Mouse (Mus musculus): Measurements from ENCODE around the gene Zbtb7b. TPM values are rescaled to one million over a fixed set of nuclear protein-coding genes. Genes with fewer than 3 reads are reported as not detected.
"Not testable (repeated sequence)": the region's sequence is repeated elsewhere in the genome, so short reads cannot be mapped to it uniquely, and the experiment has no call there.

Zbtb7b gene
- 100 to 1,000 TPM in 1 of 2 experiments, 10 to 100 TPM in 1; 89.7 to 101 TPM for total RNA-seq (2021)
- long read RNA-seq, experiment 1, partial matches to known transcripts, result 18 of 28 reads
- long read RNA-seq, experiment 1, other reads (novel, unspliced or antisense), result 8 of 28 reads
- long read RNA-seq, experiment 2, partial matches to known transcripts, result 41 of 44 reads
- long read RNA-seq, experiment 2, other reads (novel, unspliced or antisense), result 2 of 44 reads

DNA sequence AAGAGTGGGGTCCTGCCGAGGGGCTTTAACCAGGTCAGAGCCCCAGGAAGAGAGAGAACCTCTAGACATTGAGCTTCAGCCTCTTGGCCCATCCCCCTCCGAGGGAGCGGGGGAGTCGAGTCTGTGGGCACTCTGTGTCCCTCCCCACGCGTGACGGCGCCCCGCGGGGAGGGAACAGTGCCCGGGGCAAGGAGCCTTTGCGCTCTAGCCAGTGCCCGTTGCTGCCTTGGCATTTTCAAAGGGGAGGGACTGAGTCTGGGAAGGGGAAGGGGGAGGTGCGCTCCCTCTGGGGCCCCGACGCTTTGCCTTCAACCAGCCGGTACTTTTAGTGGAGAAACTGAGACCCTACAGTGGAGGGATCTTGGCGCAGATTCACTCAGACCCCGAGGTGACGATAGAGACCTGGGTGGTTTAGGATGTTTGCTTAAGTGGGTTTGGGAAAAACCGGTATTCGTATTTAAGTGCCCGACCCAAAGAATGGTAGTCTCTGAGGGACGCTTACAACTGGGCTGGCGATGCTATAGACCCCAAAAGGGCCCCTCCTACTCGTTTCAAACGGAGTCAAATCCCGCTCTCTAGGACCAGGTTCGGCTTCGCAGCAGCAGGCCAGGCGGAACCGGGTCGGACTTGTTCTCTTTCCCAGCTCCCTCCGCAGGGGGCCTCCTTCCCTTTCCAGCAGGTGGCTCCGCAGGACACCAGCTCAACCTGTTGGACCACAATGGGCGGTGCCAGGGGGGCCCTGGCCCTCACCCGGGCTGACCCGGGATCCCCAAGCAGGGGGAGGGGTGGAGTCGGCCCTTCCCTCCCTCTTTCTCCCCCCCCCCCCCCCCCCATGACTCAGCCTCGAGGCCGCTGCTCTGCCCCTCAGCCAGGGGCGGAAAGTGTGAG is at the start of gene Zbtb7b:
TSS of gene Zbtb7b (minus strand) at position 771 of the 888 bp plus-strand sequence.
- peak; percentile 81 to 83 for DNase-seq (ENCODE audit: low spot score in 2 of 2)

- peak in 1 of 2 experiments; percentile 42 for DNase-seq (ENCODE audit: low spot score in 2 of 2)
Observed at GRCm38 (mm10) chr3:89440691-89441090, 46.1 kb upstream of the Zbtb7b start.

DNA sequence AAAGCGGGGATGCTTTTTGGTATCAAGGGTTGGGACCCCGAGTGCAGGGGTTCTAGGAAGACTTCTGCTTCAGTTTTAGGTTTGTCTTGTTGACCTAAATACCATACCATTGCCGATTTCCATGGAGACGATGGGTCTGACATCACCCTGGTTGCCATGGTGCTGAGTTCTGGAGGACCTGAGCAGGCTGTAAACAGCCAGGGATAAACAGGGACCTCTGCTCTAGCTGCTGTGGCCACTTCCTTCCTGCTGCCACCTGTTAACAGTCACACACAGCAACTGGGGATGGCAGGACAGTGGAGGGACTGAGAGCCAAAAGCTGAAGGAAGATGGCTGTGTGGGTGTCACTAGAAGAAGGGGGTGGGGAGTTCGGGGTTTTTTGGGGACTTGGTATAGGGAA is 42.7 kb upstream of the Zbtb7b start:
- DNase-seq (ENCODE audit: low spot score in 2 of 2), result no peak

DNA sequence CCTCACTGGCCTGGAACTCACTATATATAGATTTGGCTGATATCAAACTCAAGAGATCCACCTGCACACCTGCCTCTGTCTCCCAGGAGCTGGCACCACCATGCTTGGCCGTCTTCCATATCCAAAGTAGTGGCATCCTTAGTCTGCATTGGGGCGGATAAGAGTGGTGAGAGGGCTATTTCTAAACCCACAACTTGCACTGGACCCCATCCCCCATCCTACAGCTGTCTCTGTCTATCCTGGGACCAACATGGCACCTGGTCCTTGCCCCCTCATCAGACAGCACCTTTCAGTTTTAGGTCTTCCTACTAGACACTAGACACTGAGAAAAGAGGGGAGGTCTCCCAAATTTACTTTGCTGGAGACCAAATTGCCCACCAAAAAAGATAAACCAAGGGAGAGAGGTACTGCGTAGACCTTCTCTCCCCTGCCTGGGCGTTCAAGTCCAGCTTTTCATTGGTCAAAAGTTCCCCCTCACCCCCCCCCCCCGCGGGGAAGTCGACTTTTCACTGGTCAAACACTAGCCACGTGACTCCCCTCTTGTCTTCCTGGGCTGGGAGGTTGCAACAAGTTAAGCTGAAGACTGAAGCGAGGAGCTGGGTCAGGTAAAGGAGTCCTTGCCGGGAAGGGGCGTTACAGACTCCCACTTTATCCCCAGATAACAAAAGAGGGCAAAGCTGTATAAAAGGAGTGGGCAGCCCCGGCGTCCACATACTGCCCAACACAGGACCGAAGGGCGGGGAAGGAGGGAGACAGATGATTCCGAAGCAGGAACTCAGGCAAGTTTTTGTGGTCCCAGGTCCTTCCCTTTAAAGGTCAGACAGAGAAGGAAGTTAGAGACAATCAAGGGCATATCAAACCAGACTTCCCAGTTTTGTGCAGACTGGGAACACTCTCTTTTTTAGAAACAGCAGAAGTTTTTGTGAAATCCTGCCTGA is 41.9 kb upstream of the Zbtb7b start, which contains the start of gene Pbxip1:
TSS of gene Pbxip1 (plus strand) at position 531 of the 938 bp plus-strand sequence.
- peak; percentile 42 to 53 for DNase-seq (ENCODE audit: low spot score in 2 of 2)

DNA sequence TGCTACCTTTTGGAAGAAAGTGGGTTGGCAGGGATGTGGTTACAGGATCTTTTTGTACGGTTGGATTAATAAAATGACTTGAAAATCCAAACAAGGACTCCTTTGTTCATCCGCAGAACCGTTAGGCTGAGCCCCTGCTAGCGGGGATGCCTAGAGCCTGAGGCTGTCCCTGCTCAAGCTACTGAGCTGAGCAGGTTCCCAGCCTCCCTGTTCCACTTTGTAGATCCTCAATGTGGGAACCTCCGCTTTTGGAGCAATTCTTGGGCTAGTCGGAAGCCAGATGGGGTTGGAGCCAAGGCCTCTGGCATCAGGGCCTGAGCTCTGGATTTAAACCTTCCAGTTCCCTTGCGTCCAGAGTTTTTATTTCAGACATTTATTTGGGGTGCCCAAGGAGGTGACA is 40.5 kb upstream of the Zbtb7b start:
- no peak for DNase-seq (ENCODE audit: low spot score in 2 of 2)

DNA sequence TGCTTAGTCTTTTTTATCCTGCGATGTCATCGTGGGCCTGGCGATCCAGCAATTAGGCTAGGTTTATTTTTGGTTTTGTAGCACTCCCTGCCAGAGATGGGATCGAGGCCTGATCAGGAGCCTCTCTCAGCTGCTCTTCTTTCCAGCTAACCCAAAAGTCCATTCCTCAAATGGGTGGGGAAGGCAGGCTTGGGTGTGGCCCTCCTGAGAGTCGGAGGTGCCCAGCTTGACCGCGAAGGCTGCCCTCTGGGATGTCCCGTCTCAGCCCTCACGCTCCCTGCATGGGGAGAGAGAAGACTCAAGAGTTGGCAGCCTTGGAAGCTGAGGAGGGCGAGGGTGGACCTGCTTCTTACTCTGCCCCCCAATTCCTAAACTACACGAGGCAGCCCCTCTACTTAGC is 40.0 kb upstream of the Zbtb7b start:
- no peak for DNase-seq (ENCODE audit: low spot score in 2 of 2)

- no peak for DNase-seq (ENCODE audit: low spot score in 2 of 2)
Observed at GRCm38 (mm10) chr3:89432606-89433005, 38.0 kb upstream of the Zbtb7b start.

DNA sequence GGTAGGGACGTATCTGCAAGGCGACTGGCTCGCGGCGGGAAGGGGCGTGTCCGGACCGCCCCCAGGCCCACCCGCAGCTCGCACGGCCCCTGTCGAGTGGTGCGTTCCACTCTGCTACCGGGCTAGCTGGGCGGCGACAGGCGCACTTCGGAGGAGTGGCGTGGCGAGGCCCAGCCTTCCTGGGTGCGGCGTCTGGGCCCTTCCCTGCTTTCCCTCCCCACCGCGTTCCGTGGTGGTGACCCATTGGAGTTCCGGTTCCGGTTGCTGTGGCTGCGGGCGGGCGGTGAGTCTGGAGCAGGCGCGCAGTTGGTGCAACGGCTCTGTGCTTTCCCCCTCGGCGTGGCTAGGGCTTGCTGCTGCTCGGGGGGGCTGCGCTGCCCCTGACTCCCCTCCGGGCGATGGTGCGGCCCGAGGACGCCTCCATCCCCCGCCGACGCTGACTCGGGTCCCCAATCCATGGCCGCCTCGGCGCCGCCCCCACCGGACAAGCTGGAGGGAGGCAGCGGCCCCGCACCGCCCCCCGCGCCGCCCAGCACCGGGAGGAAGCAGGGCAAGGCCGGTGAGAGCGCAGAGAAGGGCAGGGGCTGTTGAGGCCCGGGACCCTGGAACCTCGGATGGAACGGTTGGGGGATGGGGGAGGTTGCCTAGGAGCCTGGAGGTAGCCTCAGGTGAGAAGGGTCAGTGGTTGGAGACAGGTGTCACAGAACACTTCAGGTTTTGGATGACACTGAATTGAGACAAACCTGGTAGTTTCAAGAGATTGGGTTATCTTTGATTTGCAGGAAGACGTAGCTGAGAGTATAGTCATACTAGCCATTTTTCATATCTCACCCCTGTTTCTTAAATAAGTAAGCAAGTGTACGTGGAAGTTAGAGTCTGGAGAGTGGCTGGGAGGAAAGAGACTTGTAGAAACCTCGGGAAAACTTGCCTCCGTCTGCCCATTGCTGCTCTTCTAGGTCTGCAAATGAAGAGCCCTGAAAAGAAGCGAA is 35.9 kb upstream of the Zbtb7b start, which contains the start of gene Pygo2:
TSS of gene Pygo2 (plus strand) at position 44 of the 989 bp plus-strand sequence.
- DNase-seq (ENCODE audit: low spot score in 2 of 2), result peak; percentile 90 to 91

DNA sequence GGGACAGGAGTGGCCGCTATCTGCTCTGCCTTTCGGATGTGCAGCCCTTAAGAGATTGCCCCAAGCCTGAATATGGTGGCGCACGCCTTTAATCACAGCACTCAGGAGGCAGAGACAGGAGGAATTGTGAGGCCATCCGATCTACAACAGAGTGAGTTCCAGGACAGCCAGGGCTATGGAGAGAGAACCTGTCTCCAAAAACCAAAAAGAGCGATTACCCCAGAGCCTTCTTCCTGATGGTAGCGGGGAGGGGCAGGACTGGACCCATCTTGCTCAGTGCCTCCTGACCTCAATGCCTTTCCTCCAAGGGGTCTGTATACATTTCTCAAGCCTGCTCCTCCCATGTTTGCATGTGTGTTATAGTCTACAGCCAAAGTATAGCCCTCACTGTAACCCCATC is 34.4 kb upstream of the Zbtb7b start:
- DNase-seq (ENCODE audit: low spot score in 2 of 2), result not testable (repeated sequence)

- no peak for DNase-seq (ENCODE audit: low spot score in 2 of 2)
Observed at GRCm38 (mm10) chr3:89425876-89426275, 31.3 kb upstream of the Zbtb7b start.

DNA sequence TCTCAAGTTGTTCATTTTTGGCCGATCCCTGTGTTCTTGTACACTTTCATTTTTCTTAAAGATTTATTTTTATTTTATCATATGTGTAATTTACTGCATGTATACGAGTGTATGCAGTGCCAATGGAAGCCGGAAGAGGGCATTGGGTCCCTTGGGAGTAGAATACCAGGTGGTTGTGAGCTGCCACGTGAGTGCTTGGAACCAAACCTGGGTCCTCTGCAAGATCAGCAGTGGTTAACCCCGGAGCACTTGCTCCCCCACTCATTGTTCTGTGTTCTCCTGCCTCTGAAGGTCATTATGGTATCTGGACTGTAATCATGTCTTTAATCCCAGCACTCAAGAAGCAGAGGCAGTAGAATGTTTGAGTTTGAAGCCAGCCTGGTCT is 30.6 kb upstream of the Zbtb7b start:
- DNase-seq (ENCODE audit: low spot score in 2 of 2), result no peak

DNA sequence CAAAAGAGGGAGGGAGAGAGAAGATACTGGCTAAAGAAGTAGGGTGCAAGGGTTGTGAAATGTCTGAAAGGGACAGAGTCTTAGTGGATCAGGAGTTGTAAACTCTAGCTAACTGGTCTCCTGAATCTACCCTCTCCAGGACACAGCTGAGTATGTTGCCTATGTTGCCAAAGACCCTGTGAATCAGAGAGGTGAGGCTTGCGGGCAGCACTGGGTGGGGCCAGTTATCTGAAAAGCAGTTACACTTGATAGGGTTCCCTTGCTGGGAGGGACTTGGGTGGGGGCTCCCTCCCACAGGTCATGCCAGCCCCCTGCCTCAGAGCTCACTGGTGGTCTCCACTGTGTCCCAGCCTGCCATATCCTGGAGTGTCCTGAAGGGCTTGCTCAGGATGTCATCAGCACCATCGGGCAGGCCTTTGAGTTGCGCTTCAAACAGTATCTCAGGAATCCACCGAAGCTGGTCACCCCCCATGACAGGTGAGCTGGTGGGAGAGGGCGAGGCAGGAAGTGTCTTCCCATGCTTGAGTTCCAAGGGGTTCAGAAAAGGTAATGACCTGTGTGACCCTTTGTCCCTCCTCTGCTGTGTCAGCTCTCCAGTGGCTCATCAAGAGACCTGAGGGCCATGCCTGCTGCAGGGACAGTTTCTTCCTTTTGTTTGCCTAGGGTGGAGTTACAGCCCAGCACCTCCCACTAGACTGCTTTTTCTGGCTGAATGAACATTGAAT is 30.0 kb upstream of the Zbtb7b start:
- no peak for DNase-seq (ENCODE audit: low spot score in 2 of 2)

GRCm38 (mm10) chr3:89422556-89423205 is 28.1 kb upstream of the Zbtb7b start:
- DNase-seq (ENCODE audit: low spot score in 2 of 2), result no peak

- no peak for DNase-seq (ENCODE audit: low spot score in 2 of 2)
Observed at GRCm38 (mm10) chr3:89421810-89422473, 27.4 kb upstream of the Zbtb7b start.

DNA sequence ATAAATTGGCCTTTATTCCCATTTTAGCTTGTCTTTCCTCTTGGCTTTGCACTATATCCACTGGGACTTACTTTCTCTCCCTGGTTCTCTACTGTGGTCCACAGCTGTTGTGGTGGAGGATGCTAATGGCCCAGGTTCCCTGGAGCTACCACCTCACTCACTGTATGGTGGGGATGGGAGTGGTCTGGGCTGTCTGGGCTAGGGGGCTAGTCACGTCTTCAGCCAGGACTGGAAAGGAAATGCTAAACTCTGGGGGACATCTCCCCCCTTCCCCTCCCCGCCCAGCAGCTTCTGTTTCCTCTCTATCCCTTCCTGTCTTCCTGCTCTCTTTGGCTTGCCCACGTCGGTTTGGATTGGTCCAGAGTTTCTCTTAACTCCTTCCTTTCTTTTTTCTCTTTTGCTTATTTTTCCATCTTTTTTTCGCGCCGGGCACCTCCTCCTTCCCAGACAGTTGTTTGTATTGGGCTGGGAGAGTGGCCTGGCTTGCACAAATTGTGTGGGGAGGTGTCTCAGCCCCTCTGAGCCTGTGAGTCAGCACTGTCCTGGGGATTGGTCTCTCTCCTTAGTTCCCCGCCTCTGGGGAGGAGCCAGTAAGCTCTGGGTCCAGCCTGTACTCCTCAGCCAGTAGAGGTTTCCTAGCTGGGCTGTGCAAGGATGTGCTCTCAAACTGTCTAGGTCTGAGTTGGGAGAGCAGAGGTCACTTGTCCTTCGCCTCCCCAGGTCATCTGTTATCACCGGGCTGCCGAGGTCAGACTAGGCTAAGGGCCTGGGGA is 26.6 kb upstream of the Zbtb7b start:
- peak; percentile 60 to 63 for DNase-seq (ENCODE audit: low spot score in 2 of 2)

DNA sequence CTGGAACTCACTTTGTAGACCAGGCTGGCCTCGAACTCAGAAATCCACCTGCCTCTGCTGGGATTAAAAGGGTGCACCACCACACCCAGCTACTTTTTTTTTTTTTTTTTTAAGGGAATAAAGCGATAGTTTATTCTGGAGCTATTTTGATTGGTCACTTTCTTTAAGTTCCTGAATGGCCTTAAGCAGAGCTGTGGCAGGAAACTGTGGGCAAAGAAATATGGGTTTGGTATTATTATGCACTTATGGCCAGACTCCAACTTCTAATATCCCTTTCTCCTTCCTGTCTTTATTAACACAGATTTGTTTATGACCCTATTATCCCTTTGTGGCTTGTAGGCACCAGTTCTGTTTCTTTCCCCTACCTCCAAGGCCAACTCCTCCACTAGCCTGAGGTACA is 25.8 kb upstream of the Zbtb7b start:
- DNase-seq (ENCODE audit: low spot score in 2 of 2), result no peak

- DNase-seq (ENCODE audit: low spot score in 2 of 2), result no peak
Observed at GRCm38 (mm10) chr3:89419981-89420380, 25.4 kb upstream of the Zbtb7b start.
